Mouse (Mus musculus) liver, adult 2 months (tissue): ENCODE measurements around the gene Dirc2.

ENCODE experiments used
- CTCF ChIP-seq: fragments of 200-500 bp; IDR thresholded peaks from 2 replicates; pipeline ENCODE4 v1.5.1; 2011; ENCODE audit warnings: low read depth, low read length, control low read depth
- POLR2A ChIP-seq: fragments of 200-500 bp; IDR thresholded peaks from 2 replicates; pipeline ENCODE4 v1.6.1; 2011; ENCODE audit warnings: low read length, control low read depth; ENCODE audit not compliant: insufficient read depth; ENCODE audit errors: extremely low read depth

DNA sequence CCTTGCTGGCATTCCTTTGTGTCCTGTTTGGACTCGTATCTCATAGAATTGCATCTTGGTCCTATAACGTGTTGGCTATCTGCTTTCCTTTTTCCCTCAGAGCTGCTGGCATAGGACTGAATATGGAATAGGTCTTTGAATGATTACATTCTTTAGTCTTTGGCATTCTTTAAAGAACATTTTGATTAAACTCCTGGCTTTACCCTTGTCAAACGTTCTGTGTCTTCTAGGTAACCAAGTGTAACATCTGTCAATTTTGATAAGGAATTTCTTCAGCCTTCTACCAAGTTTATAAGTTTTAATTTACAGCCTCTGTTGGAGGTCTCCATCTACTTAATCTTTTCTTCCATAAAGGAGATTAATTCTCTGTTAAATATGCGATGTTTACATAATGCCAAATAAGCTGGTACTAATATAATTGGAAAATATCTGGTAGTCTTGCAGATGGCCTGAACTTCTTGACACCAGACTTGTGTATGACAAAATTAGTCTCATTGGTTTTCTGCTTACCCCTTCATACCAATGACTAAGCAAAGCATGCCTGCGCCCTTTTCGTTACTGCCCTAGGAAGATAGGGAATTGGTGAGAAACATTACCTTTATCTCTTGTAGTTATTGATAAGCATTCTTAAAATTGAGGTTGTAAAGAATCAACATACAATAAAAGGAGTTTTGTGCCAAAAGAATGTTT, 38.0 kb upstream of the Dirc2 start:
- TF ChIP-seq POLR2A (no peak), CTCF (no peak)
